Mouse (Mus musculus) forebrain, embryonic 14.5 days (tissue): ENCODE results near the gene Col13a1. TPM values are rescaled to one million over a fixed set of nuclear protein-coding genes. Genes with fewer than 3 reads are reported as not detected.

ENCODE experiments used
- ATAC-seq: fragments of 200-750 bp; cut with Nextera tagmentation; 2 replicates; pipeline ENCODE4 v1.8.0; 2017; ENCODE audit warnings: mild to moderate bottlenecking, moderate library complexity
- DNase-seq: peaks from one replicate; pipeline ENCODE4 v3.0.0-alpha.2; 2015; ENCODE audit warnings: low spot score
- H3K27ac ChIP-seq: fragments of 300-500 bp; sonication (generic); 2 replicates; pipeline ENCODE4 v1.5.1; 2014; ENCODE audit warnings: low read depth, mild to moderate bottlenecking, control low read depth, low read length, moderate library complexity
- H3K27me3 ChIP-seq: fragments of 300-500 bp; sonication (generic); replicated peaks from 2 replicates; pipeline ENCODE4 v1.6.1; 2014; ENCODE audit warnings: low read length, control low read depth, mixed read lengths; ENCODE audit not compliant: control insufficient read depth, insufficient read depth
- H3K36me3 ChIP-seq: fragments of 300-500 bp; sonication (generic); 2 replicates; pipeline ENCODE4 v1.6.1; 2014; ENCODE audit warnings: low read length, control low read depth; ENCODE audit not compliant: control insufficient read depth, insufficient read depth
- H3K4me1 ChIP-seq: fragments of 300-500 bp; sonication (generic); 2 replicates; pipeline ENCODE4 v1.6.1; 2014; ENCODE audit warnings: antibody characterized with exemption, low read length, control low read depth; ENCODE audit not compliant: control insufficient read depth, insufficient read depth
- H3K4me2 ChIP-seq: fragments of 300-500 bp; sonication (generic); 2 replicates; pipeline ENCODE4 v1.6.1; 2014; ENCODE audit warnings: mild to moderate bottlenecking, control low read depth, low read length
- H3K4me3 ChIP-seq: fragments of 300-500 bp; sonication (generic); 2 replicates; pipeline ENCODE4 v1.5.1; 2014; ENCODE audit warnings: low read depth, low read length, control low read depth
- H3K9ac ChIP-seq: fragments of 300-500 bp; sonication (generic); 2 replicates; pipeline ENCODE4 v1.6.1; 2014; ENCODE audit warnings: mild to moderate bottlenecking, low read length, control low read depth, moderate library complexity
- H3K9me3 ChIP-seq: fragments of 300-500 bp; sonication (generic); replicated peaks from 2 replicates; pipeline ENCODE4 v1.6.1; 2016; ENCODE audit warnings: low read length, control low read depth, mixed read lengths; ENCODE audit not compliant: control insufficient read depth
- WGBS: fragments of 180-500 bp; shearing (Covaris S2); extraction: QIAGEN DNeasy Blood & Tissue Kit; methylation state at CpG from one replicate; pipeline ENCODE4 v1.1.7; 2014; 5-methylcytosine and 5-hydroxymethylcytosine counted together
- polyA plus RNA-seq: library from polyadenylated mRNA; unstranded; fragments of >200 nt; fragmentation: Nextera tagmentation; extraction: Ambion mirVana; gene quantifications from 2 replicates; pipeline ENCODE4 v1.2.1, GENCODE M21; 2014

Gene Col13a1
- polyA plus RNA-seq, 1 experiment from 2014 or later = 0.41 TPM

DNA sequence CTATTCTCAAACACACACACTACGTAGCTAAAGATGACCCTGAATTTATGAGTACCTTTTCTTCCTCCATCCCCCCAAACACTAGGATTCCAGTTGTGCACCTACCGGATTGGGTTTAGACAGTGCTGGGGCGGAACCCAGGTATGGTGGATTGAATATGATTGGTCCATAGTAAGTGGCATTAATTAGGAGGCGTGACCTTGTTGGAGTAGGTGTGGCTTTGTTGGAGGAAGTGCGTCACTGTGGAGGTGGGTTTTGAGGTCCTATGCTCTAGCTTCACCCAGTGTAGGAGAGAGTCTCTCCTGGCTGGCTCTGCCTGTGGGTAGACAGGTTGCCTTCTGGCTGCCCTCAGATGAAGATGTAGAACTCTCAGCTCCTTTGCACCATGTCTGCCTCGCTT lies 144.6 kb downstream of the Col13a1 start:
- no peaks in the 10 kb centered on the region for H3K36me3 ChIP-seq
- WGBS = 95% methylated on average over 6 of the region's 6 CpGs
- no peak for ATAC-seq

GRCm38 (mm10) chr10:61832713-61833112 lies 146.2 kb downstream of the Col13a1 start:
- H3K4me3 ChIP-seq = no peak overlapping the region
- no peaks in the 10 kb centered on the region for H3K36me3 ChIP-seq
- 84% methylated on average over 11 of the region's 11 CpGs for WGBS
- H3K9ac ChIP-seq = no peak overlapping the region
- H3K4me2 ChIP-seq = no peak overlapping the region
- H3K27me3 ChIP-seq = no peaks in the 10 kb centered on the region
- no peak overlapping the region for H3K27ac ChIP-seq
- DNase-seq (no peak), ATAC-seq (no peak)
- H3K4me1 ChIP-seq = no peaks in the 10 kb centered on the region
- H3K9me3 ChIP-seq = no peaks in the 10 kb centered on the region

More for the DNA sequence above, 144.6 kb downstream of the Col13a1 start:
- Histone ChIP-seq H3K9ac (no peak overlapping the region), H3K4me2 (no peak overlapping the region), H3K9me3 (no peaks in the 10 kb centered on the region), H3K27ac (no peak overlapping the region), H3K4me3 (no peak overlapping the region), H3K4me1 (no peaks in the 10 kb centered on the region), H3K27me3 (no peaks in the 10 kb centered on the region)
- DNase-seq = no peak

DNA sequence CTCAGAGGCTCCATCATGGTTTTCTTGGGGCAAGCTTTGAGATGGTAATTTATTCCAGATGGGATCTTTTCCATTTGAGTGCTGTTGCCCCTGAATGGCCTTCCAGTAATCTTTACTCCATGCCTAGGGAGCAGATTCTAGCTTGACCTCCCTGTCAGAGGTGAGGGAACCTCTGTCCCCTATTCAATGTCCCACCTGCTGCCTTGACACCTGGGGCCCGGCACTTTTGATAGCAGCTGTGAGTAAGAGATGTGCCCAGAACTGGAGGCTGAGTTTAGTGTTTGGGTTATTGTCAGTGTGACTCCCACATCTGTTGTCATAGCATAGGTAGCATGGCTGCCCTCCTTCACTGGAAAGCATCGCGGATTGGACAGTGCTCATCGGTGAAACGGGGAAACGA lies 147.2 kb downstream of the Col13a1 start:
- 92% methylated on average over 6 of the region's 6 CpGs for WGBS

GRCm38 (mm10) chr10:61831251-61831650 lies 147.7 kb downstream of the Col13a1 start:
- no peaks in the 10 kb centered on the region for H3K4me1 ChIP-seq
- no peaks in the 10 kb centered on the region for H3K36me3 ChIP-seq
- H3K27ac ChIP-seq = no peak overlapping the region
- no peaks in the 10 kb centered on the region for H3K9me3 ChIP-seq
- no peak for DNase-seq
- no peak for ATAC-seq
- H3K4me2 ChIP-seq = no peak overlapping the region
- H3K4me3 ChIP-seq = no peak overlapping the region
- WGBS = 78% methylated on average over 12 of the region's 12 CpGs
- H3K9ac ChIP-seq = no peak overlapping the region
- H3K27me3 ChIP-seq = no peaks in the 10 kb centered on the region

More for the DNA sequence above, 147.2 kb downstream of the Col13a1 start:
- no peaks in the 10 kb centered on the region for H3K27me3 ChIP-seq
- H3K4me3 ChIP-seq = no peak overlapping the region
- no peak for ATAC-seq
- no peaks in the 10 kb centered on the region for H3K36me3 ChIP-seq
- no peak for DNase-seq
- H3K9ac ChIP-seq = no peak overlapping the region
- no peaks in the 10 kb centered on the region for H3K9me3 ChIP-seq
- H3K4me1 ChIP-seq = no peaks in the 10 kb centered on the region
- H3K4me2 ChIP-seq = no peak overlapping the region
- H3K27ac ChIP-seq = no peak overlapping the region

DNA sequence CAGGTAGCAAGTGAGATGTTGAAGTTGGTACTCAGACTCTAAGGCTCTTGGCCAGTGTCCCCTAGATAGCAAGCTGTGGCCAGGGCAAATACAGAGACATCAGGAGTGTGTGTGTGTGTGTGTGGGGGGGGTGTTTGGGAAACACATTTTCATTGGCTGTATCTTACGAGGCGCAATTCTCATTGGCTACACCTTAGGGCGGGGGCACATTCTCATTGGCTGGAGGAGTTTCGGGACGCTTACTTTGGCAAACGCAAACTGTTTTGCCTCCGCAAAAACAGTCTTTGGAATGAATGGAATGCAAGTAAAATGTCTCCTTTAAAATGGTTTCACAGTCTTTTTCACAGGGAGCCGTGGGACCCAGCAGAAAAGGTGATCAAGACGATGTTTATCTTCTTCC lies 148.1 kb downstream of the Col13a1 start:
- Histone ChIP-seq H3K9me3 (no peaks in the 10 kb centered on the region), H3K4me1 (no peaks in the 10 kb centered on the region), H3K4me3 (no peak overlapping the region), H3K36me3 (no peaks in the 10 kb centered on the region), H3K9ac (no peak overlapping the region), H3K27ac (no peak overlapping the region), H3K27me3 (no peaks in the 10 kb centered on the region), H3K4me2 (no peak overlapping the region)
- WGBS = 62% methylated on average over 9 of the region's 9 CpGs
- no peak for ATAC-seq
- DNase-seq = no peak

DNA sequence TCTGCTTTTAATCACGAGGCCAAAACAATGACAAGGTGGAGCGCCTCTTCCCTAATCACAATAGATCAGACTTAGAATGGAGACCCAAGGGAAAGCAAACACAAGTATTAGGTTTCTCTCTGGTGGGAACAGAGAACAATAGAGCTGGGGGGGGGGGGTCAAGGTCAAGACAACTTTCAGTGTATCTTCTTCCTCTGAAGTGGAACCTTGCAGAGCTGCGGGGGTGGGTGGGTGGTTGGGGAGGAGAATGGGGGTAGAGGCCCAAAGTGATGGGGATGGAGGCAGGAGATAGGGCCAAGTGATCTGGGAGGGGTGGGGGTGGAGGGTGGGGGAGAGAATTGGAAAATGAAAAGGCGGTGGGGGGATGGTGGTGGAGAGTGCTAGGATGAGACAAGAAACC lies 149.9 kb downstream of the Col13a1 start:
- no peaks in the 10 kb centered on the region for H3K4me1 ChIP-seq
- no peaks in the 10 kb centered on the region for H3K36me3 ChIP-seq
- no peak overlapping the region for H3K4me2 ChIP-seq
- H3K9me3 ChIP-seq = no peaks in the 10 kb centered on the region
- no peak overlapping the region for H3K9ac ChIP-seq
- ATAC-seq = no peak
- no peaks in the 10 kb centered on the region for H3K27me3 ChIP-seq
- no peak for DNase-seq
- WGBS = 63% methylated on average over 4 of the region's 4 CpGs
- no peak overlapping the region for H3K4me3 ChIP-seq
- H3K27ac ChIP-seq = no peak overlapping the region

GRCm38 (mm10) chr10:61827950-61828936 lies 150.7 kb downstream of the Col13a1 start:
- Histone ChIP-seq H3K27me3 (no peaks in the 10 kb centered on the region), H3K9ac (no peak overlapping the region), H3K4me2 (no peak overlapping the region), H3K27ac (no peak overlapping the region), H3K36me3 (no peaks in the 10 kb centered on the region), H3K9me3 (no peaks in the 10 kb centered on the region), H3K4me3 (no peak overlapping the region), H3K4me1 (no peaks in the 10 kb centered on the region)
- DNase-seq (no peak), ATAC-seq (no peak)
- WGBS = 91% methylated on average over 32 of the region's 32 CpGs

DNA sequence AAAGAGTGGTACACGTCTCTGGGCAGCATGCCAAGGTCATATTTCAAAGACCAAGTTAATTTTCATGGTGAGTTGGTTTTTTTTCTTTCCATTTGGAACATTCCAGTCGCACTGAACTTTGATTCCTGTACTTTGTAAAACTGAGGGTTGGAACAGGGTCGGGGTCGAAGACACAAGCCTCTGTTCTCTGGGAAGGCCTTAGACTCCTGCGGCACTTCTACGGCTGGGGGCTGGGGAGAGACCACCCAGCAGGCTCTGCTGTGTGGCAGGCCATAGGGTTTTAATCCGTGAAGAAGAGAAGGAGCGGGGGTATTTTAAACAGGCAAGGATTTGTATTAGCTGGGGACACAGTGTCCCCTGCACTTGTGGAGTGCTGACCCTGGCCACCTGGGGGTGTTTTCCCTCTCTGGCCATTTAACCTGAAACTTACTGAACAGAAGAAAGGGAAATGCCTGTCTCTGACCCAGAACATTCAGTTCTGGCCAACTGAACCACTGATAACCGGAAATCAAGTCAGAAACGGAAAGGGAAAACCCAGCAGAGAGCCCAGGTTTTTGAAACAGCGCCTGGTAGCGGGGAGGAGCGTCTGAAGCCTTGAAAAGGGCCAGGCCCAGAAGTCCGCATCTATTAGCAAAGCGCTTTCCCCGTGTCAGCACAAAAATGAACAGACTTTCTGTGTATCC lies 152.0 kb downstream of the Col13a1 start:
- ATAC-seq (no peak), DNase-seq (no peak)
- Histone ChIP-seq H3K27me3 (no peaks in the 10 kb centered on the region), H3K36me3 (no peaks in the 10 kb centered on the region), H3K9ac (no peak overlapping the region), H3K4me2 (no peak overlapping the region), H3K9me3 (no peaks in the 10 kb centered on the region), H3K27ac (no peak overlapping the region), H3K4me3 (no peak overlapping the region), H3K4me1 (no peaks in the 10 kb centered on the region)
- WGBS = 18% methylated on average over 16 of the region's 16 CpGs
